Mouse (Mus musculus) megakaryocyte, adult 5-6 weeks (primary cell): ENCODE data around the gene Asxl2. TPM values are rescaled to one million over a fixed set of nuclear protein-coding genes. Genes with fewer than 3 reads are reported as not detected.
"Not testable (repeated sequence)": the region's sequence is repeated elsewhere in the genome, so short reads cannot be mapped to it uniquely, and the experiment has no call there.

ENCODE experiments used
- ATAC-seq: 2 replicates; pipeline ENCODE4 v1.8.0; 2016; ENCODE audit warnings: mild to moderate bottlenecking, inconsistent platforms; ENCODE audit not compliant: poor library complexity, severe bottlenecking
- total RNA-seq, 2 experiments: library from RNA; stranded (forward) in 1 of 2; stranded (reverse) in 1 of 2; fragments of 153-499, 151-499 nt in 1 of 2; fragments of 221-1000, 200-1000 nt in 1 of 2; gene quantifications; 2 replicates each; pipeline versions ENCODE4 v1.2.3 to v1.2.4; 2015 to 2017

The Asxl2 gene
- total RNA-seq (2015): 33.5 and 38.8 TPM in 2 replicates
- total RNA-seq (2017): 29.0 and 41.9 TPM in 2 replicates

DNA sequence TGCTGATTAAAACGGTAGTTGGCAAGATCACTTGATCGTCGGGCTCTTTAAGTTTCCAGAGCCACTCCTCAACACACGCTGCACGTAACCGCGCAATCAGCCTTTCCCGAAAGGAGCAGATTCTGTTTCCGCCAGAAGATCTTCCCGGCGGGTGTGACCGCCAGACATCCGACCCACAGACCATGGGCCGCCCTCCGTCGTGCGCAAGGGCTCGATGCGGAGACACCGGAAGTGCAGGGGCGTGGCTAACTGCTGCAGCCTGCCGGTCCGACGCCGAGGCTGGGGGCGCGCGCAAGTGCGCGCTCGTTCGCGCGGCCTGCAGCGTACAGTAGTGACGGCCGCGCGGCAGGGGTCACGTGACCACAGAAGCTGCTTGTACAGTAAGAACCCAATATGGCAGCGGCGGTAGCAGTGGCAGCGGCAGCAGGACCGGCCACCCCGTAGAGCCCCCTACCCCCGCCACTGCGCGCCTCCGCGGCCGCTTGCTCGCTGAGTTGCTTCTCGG lies at the start of gene Asxl2:
Asxl2 (plus strand) TSS at position 328 of the 505 bp plus-strand sequence.
- peak; percentile 90 for ATAC-seq

GRCm38 (mm10) chr12:3377190-3377589 lies 49.5 kb upstream of the Asxl2 start:
- ATAC-seq: peak; percentile 75

GRCm38 (mm10) chr12:3377755-3378154 lies 48.9 kb upstream of the Asxl2 start:
- ATAC-seq: no peak

- no peak for ATAC-seq
These were observed 41.8 kb upstream of the Asxl2 start for GRCm38 (mm10) chr12:3384860-3385259.

GRCm38 (mm10) chr12:3385271-3385670 lies 41.4 kb upstream of the Asxl2 start:
- no peak for ATAC-seq

DNA sequence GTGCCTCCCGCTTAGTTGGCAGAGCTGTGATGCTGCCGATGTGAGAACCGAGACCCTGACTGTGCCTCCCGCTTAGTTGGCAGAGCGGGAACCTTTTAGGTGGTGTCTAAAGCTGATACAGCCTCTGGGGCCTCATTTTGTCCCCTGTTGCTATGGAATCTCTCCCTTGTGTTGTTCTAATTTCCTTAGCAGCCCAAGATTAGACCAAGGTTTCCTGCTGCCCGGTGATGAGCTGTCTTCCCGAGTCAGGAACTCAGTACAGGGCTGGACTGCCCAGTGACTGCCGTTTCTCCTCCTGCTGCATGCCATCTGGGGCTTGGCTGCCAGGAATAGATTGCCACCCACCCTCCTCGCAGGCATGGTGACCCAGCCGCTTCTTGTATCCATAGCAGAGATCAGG lies 40.7 kb upstream of the Asxl2 start:
- ATAC-seq: no peak

DNA sequence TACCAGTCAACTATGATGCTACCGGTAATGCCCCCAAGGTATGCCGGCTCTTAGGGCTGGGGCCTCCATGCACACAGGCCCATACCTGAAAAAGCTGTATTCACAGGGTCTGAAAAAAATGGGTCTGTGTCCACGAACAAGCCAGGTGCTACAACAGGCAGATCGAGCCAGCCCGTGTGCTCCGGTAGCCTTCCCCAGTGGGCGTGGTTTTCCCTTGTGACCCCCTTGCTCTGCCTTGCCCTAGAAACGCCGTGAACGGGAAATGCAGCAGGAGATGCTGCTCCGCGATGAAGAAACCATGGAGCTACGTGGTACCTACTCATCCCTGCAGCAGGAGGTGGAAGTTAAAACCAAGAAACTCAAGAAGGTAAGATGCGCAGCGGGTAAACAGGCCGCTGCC lies 38.8 kb upstream of the Asxl2 start:
- ATAC-seq: no peak

- no peak for ATAC-seq
These were observed 37.3 kb upstream of the Asxl2 start for GRCm38 (mm10) chr12:3389394-3389793.

DNA sequence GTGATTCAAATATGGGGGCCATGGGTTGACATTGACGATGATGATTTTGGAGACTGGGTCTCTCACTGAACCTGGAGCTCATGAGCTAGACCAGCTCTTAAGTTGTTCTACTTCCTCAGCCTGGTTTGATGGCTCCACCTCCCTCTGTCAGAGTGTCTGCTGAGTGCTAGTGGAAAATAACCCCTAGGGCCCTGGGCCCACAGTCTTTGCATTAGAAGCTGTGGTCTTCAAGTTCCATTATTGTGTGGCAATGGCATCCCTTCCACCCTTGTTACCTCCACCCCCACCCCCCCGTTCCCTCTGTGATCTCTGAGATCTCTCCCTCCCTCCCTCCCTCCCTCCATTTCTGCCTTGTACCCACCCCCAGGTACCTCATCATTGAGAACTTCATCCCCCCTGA lies 36.6 kb upstream of the Asxl2 start:
- no peak for ATAC-seq

- ATAC-seq: peak; percentile 95
These were observed 35.9 kb upstream of the Asxl2 start for GRCm38 (mm10) chr12:3390577-3391262.

DNA sequence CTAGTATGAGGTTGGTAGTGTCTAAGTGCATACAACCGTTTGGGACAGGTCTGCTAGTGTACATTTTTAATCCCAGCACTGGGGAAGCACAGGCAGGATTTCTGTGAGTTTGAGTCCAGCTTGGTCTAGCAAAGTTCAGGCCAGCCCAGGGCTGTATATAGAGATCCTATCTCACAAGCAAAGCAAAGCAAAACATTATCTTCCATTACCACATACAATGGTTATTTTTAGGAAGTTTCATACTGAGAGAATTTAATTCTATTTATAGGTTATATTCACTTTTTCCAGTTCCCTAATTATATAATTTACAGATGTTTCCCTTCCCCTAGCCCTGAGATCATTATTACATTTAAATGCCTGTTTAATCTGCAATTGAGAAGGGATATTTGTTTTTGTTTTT lies 35.4 kb upstream of the Asxl2 start:
- ATAC-seq: peak; percentile 59

DNA sequence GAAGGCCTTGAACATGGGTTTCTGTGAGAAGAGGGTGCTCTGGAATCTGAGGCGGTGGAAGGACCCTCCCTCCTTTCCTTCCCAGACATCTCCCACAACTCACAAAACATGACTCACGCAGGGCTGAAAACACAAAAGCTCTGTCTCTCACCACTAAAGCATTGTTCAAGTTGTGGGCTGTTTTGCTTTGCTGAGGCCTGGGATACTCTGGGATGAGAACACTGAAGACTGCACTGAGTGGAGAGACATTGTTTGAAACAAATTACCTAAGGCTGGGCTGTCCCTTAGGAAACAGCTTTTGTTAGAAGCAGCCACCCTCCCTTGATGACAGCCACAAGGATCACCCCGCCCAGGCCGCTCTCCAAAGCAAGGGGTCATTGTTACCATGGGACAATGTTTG lies 33.5 kb upstream of the Asxl2 start:
- no peak for ATAC-seq

DNA sequence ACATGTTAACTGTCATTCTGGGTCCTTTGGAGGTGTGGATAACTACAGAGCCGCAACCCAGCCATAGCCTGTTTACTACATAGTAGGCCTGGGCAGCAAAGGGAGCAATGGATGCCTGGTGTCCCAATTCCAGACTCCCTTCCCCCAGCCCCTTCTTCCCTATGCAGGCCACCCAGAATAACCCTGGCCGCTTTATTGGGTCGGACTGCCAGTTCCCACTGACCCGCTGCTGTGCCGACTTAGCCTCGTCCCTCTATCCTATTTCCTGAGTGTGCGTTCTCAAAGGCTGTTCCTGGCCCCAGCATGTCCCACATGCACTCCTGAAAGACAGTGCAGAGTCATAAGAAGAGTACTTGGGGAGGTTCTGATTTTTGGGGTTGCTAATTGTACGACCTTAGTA lies 29.7 kb upstream of the Asxl2 start:
- no peak for ATAC-seq

DNA sequence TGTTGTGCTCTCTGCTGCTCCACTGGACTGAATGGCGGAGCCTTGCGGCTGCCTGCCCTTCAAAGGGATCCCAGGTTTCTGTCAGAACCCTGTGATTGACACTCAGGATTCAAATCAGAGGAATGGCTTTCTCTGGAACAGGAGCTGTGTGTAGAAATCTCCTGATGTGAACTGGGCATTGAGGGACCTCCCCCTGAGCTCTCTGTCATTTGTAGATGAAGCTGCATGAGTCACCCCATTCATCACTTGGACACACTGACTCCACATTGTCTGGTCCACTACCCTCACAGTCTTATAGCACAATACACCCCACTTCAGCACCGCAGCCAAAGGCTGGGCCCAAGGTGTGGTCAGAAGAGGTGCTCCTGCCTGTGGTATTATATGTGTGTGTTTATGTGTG lies 21.0 kb upstream of the Asxl2 start:
- not testable (repeated sequence) for ATAC-seq

DNA sequence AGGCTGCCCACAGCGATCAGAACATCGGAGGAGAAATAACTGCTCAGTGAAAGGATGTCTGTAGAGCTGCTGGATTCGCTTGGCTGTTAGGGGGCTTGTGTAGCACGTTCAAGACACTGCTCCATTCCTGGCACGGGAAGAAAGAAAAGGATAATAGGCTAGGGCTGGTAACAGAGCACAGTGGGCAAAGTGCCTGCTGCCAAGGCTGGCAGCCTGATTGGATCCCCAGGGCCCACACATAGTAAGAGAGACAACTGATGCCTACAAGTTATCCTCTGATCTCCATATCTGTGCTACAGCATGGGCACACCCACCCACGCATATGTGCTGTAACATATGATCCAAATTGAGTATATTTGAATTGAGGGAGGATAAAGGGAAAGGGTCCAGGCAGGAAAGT lies 20.1 kb upstream of the Asxl2 start:
- ATAC-seq: no peak

GRCm38 (mm10) chr12:3414956-3415355 lies 11.7 kb upstream of the Asxl2 start:
- ATAC-seq: no peak

DNA sequence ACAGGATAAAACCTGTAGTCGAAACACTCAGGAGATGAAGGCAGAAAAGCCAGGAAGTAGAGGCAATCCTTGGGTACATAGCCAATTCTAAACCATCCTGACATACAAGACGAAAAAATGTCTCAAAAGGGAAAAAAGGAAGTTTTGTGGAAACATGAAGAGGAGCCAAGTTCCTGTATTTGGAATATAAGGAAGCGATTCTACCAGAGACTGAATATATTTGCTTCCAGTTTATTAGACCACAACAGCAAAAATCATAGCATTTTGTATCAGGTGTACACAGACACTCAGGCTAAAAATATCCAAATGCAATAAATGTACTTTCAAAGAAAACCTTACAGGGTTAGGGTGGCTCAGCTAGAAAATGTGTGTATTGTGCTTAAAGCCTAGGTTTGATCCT lies 7.9 kb upstream of the Asxl2 start:
- ATAC-seq: peak; percentile 84

- ATAC-seq: peak; percentile 71
These were observed 6.1 kb upstream of the Asxl2 start for GRCm38 (mm10) chr12:3420519-3420918.

DNA sequence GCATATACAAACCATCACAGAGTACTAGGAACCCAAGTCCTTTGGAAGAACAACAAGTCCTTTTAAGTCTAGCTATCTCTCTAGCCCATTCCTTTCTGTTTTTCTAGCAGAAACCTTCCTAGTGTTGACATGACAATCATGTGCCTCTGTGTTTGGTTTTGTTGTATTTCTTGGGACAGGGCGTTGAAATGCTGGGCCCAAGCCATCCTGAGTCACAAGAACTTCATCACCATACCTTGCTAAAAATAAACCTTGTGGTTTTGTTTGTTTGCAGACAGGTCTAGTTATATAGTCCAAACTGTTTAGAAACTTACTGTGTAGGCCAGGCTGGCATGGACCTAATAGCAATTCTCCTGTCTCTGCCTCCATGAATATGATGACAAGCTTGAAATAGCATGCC lies 3.9 kb upstream of the Asxl2 start:
- no peak for ATAC-seq

GRCm38 (mm10) chr12:3424179-3424578 lies 2.5 kb upstream of the Asxl2 start:
- no peak for ATAC-seq

- ATAC-seq: no peak
These were observed 999 bp upstream of the Asxl2 start for GRCm38 (mm10) chr12:3425375-3426341.
